Mouse (Mus musculus) hindbrain, postnatal 0 days (tissue): ENCODE data around the gene 2310011J03Rik. TPM values are rescaled to one million over a fixed set of nuclear protein-coding genes. Genes with fewer than 3 reads are reported as not detected.

Source experiments
- ATAC-seq: fragments of 200-750 bp; cut with Nextera tagmentation; 2 replicates; pipeline ENCODE4 v1.8.0; 2017; ENCODE audit warnings: mild to moderate bottlenecking, moderate TSS enrichment, moderate library complexity
- DNase-seq: peaks from one replicate; pipeline ENCODE4 v3.0.0-alpha.2; 2015; ENCODE audit warnings: low spot score
- H3K27ac ChIP-seq: fragments of 300-500 bp; sonication (generic); 2 replicates; pipeline ENCODE4 v1.5.1; 2014; ENCODE audit warnings: mild to moderate bottlenecking
- H3K27me3 ChIP-seq: fragments of 300-500 bp; sonication (generic); 2 replicates; pipeline ENCODE4 v1.6.1; 2014; ENCODE audit warnings: low read length, mixed read lengths; ENCODE audit not compliant: insufficient read depth
- H3K36me3 ChIP-seq: fragments of 300-500 bp; sonication (generic); 2 replicates; pipeline ENCODE4 v1.6.1; 2014; ENCODE audit warnings: low read length, mixed read lengths; ENCODE audit not compliant: insufficient read depth
- H3K4me1 ChIP-seq: fragments of 300-500 bp; sonication (generic); 2 replicates; pipeline ENCODE4 v1.6.1; 2014; ENCODE audit warnings: antibody characterized with exemption, low read length, mixed read lengths; ENCODE audit not compliant: insufficient read depth
- H3K4me2 ChIP-seq: fragments of 300-500 bp; sonication (generic); 2 replicates; pipeline ENCODE4 v1.6.1; 2014; ENCODE audit warnings: low read depth, mild to moderate bottlenecking, low read length, moderate library complexity, mixed read lengths
- H3K4me3 ChIP-seq: fragments of 300-500 bp; sonication (generic); 2 replicates; pipeline ENCODE4 v1.5.1; 2014; ENCODE audit warnings: low read length
- H3K9ac ChIP-seq: fragments of 300-500 bp; sonication (generic); replicated peaks from 2 replicates; pipeline ENCODE4 v1.6.1; 2014; ENCODE audit warnings: mild to moderate bottlenecking, low read length, moderate library complexity, mixed read lengths
- H3K9me3 ChIP-seq: fragments of 300-500 bp; sonication (generic); 2 replicates; pipeline ENCODE4 v1.6.1; 2016; ENCODE audit warnings: low read length, mixed read lengths
- CTCF ChIP-seq: IDR thresholded peaks from 2 replicates; pipeline ENCODE4 v1.5.1; 2016; ENCODE audit warnings: antibody characterized with exemption, control low read depth, low read depth
- WGBS: fragments of 180-500 bp; shearing (Covaris S2); extraction: QIAGEN DNeasy Blood & Tissue Kit; methylation state at CpG from one replicate; pipeline ENCODE4 v1.1.7; 2014; 5-methylcytosine and 5-hydroxymethylcytosine counted together
- polyA plus RNA-seq: library from polyadenylated mRNA; unstranded; fragments of >200 nt; fragmentation: Nextera tagmentation; extraction: Ambion mirVana; gene quantifications from 2 replicates; pipeline ENCODE4 v1.2.1, GENCODE M21; 2015
- total RNA-seq: library from RNA; depleted of rRNA; stranded (reverse); fragments of >200 nt; gene quantifications from 2 replicates; pipeline ENCODE4 v1.2.3, GENCODE M21; 2014

Gene 2310011J03Rik
- total and polyA plus RNA-seq, 2 experiments from 2014 or later = 35.7 to 36.0 TPM

DNA sequence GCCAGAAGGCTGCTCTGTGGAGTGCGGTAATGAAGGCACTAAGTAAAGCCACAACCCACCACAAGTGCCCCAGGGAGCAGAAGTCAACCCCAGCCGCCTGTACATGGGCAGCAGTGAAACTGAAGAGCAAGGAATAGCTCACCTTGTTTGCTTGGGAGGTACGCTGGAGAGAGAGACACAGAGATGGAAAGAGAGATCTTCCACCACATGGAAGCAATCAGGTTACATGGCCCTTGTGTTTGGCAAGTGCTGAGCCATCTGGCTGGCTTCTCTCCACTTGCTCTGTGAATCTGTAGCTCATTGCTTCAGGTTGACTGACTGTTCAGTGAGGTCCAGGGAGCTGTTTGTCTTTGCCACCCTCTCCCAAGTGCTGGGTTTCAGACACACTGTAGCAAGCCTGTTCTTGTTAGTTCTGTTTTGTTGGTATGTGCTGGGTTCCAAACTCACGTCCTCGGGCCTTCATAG is 12.2 kb upstream of the 2310011J03Rik start:
- Histone ChIP-seq H3K9ac (no peak overlapping the region), H3K4me3 (no peak overlapping the region), H3K27ac (peak overlapping the region; percentile 68; the same call in 1 of the 2 replicates), H3K36me3 (no peaks in the 10 kb centered on the region), H3K4me2 (no peak overlapping the region), H3K27me3 (no peaks in the 10 kb centered on the region), H3K4me1 (peaks cover 6% of the 10 kb centered on the region), H3K9me3 (no peaks in the 10 kb centered on the region)
- no peak for TF ChIP-seq CTCF
- peak; percentile 54 for DNase-seq
- WGBS = 72% methylated on average over 5 of the region's 5 CpGs
- no peak for ATAC-seq

GRCm38 (mm10) chr10:80331636-80332524 is 11.5 kb upstream of the 2310011J03Rik start:
- DNase-seq (peak; percentile 44), ATAC-seq (no peak)

GRCm38 (mm10) chr10:80330888-80331287 is 10.6 kb upstream of the 2310011J03Rik start:
- H3K4me2 ChIP-seq = peak overlapping the region; percentile 74
- no peak for TF ChIP-seq CTCF
- H3K9me3 ChIP-seq = no peaks in the 10 kb centered on the region
- H3K4me3 ChIP-seq = no peak overlapping the region
- no peaks in the 10 kb centered on the region for H3K36me3 ChIP-seq
- WGBS = 72% methylated on average over 2 of the region's 2 CpGs
- DNase-seq (no peak), ATAC-seq (no peak)
- no peaks in the 10 kb centered on the region for H3K27me3 ChIP-seq
- no peak overlapping the region for H3K9ac ChIP-seq
- H3K27ac ChIP-seq = no peak overlapping the region
- peaks cover 6% of the 10 kb centered on the region for H3K4me1 ChIP-seq

More at GRCm38 (mm10) chr10:80331636-80332524, 11.5 kb upstream of the 2310011J03Rik start:
- no peak for TF ChIP-seq CTCF
- WGBS = 61% methylated on average over 10 of the region's 10 CpGs
- Histone ChIP-seq H3K4me1 (peaks cover 6% of the 10 kb centered on the region), H3K36me3 (no peaks in the 10 kb centered on the region), H3K27ac (peak overlapping the region; percentile 68; the same call in 1 of the 2 replicates), H3K9ac (no peak overlapping the region), H3K4me3 (no peak overlapping the region), H3K9me3 (no peaks in the 10 kb centered on the region), H3K4me2 (no peak overlapping the region), H3K27me3 (no peaks in the 10 kb centered on the region)

GRCm38 (mm10) chr10:80330084-80330483 is 9.7 kb upstream of the 2310011J03Rik start:
- Histone ChIP-seq H3K9ac (peak overlapping the region; percentile 50), H3K36me3 (no peaks in the 10 kb centered on the region), H3K4me3 (peak overlapping the region; percentile 44), H3K4me1 (peaks cover 6% of the 10 kb centered on the region), H3K4me2 (peak overlapping the region; percentile 74), H3K27ac (no peak overlapping the region), H3K27me3 (no peaks in the 10 kb centered on the region), H3K9me3 (no peaks in the 10 kb centered on the region)
- ATAC-seq (no peak), DNase-seq (no peak)
- no peak for TF ChIP-seq CTCF
- 2% methylated on average over 41 of the region's 41 CpGs for WGBS

DNA sequence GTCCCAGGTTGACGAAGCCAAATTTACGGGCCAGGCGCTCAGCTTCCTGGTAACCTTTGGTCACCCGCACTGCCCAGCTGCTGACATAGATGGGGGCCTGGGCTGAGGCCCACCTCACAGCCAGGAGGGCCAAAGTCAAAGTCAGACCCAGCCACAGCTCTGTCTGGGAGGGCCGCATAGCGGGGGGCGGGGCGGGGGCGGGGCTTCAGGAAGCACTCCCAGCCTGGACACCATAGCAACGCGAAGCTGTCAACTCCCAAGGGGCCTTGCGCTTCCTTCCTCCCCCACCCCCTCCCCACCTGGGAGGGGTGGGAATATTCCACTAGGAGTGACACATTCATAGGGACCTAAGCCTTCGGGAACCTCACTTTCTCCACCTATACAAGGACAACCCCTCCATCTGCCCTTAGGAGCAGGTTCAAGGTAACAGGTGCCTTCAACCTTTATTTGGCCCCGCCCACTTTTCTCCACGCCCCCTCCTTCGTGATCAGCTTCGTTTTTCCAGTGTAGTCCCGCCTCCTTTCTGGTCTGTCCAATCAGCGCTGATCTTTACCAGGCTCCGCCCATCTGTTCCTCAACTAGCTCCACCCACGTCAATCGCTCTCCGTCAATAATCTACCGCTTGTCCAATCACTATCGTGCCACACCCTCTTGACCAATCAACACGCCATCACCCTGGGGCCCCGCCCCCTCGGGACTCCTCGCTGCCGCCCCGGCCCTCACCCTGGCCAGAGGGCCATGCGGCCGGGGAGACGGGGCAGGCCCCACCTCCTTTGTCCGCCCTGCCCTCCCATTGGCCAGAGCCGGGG is 9.1 kb upstream of the 2310011J03Rik start, which contains the start of the genes Pcsk4 and Reep6:
Pcsk4 (minus strand) TSS at position 226 of the 809 bp plus-strand sequence.
Reep6 (plus strand) TSS at position 681 of the 809 bp plus-strand sequence.
- no peaks in the 10 kb centered on the region for H3K9me3 ChIP-seq
- no peak within 1 kb of the TSS for H3K27ac ChIP-seq
- peak within 1 kb of the TSS; percentile 50 for H3K9ac ChIP-seq
- DNase-seq (peak; percentile 98), ATAC-seq (peak; percentile 97)
- H3K36me3 ChIP-seq = no peaks in the 10 kb centered on the region
- peaks cover 6% of the 10 kb centered on the region for H3K4me1 ChIP-seq
- peak within 1 kb of the TSS; percentile 44 for H3K4me3 ChIP-seq
- no peak for TF ChIP-seq CTCF
- H3K27me3 ChIP-seq = no peaks in the 10 kb centered on the region
- peak within 1 kb of the TSS; percentile 74 for H3K4me2 ChIP-seq
- 5% methylated on average over 36 of the region's 36 CpGs for WGBS

DNA sequence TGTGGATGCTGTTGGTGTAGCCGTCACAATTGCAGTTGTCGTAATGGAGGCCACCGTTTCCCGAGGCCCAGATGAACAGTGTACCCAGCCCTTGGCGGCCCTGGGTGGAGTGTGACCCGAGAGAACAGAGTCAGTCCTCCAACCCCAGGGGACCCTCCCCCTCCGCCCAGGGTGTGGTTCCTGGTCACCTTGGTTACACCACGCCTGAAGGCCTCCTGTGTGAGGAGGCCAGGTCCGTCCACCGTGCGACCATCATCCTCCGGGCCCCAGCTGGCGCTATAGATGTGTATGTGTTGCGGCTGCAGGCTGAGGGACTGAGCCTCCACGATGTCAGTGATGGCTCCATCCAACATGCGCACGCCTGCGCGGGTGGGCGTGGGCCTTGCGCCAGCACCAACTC is 4.7 kb upstream of the 2310011J03Rik start:
- no peak overlapping the region for H3K27ac ChIP-seq
- no peak overlapping the region for H3K9ac ChIP-seq
- H3K4me1 ChIP-seq = peaks cover 14% of the 10 kb centered on the region; the same call in 1 of the 2 replicates
- DNase-seq (no peak), ATAC-seq (no peak)
- no peak overlapping the region for H3K4me3 ChIP-seq
- WGBS = 88% methylated on average over 21 of the region's 21 CpGs
- no peaks in the 10 kb centered on the region for H3K36me3 ChIP-seq
- H3K9me3 ChIP-seq = no peaks in the 10 kb centered on the region
- no peak overlapping the region for H3K4me2 ChIP-seq
- no peaks in the 10 kb centered on the region for H3K27me3 ChIP-seq
- no peak for TF ChIP-seq CTCF
